Mouse (Mus musculus) brain, embryonic 14.5 days (tissue): Measurements from ENCODE around the gene Ercc6.

ENCODE experiments used
- CTCF ChIP-seq: fragments of 200-500 bp; IDR thresholded peaks from 2 replicates; pipeline ENCODE4 v1.5.1; 2012; ENCODE audit warnings: inconsistent platforms, mild to moderate bottlenecking, moderate library complexity, borderline replicate concordance; ENCODE audit not compliant: insufficient read depth, insufficient read length; ENCODE audit errors: extremely low read depth
- POLR2A ChIP-seq: fragments of 200-500 bp; IDR thresholded peaks from 2 replicates; pipeline ENCODE4 v1.6.1; 2012; ENCODE audit warnings: mild to moderate bottlenecking, inconsistent platforms, borderline replicate concordance; ENCODE audit not compliant: poor library complexity, insufficient read depth, insufficient read length, severe bottlenecking; ENCODE audit errors: extremely low read depth

DNA sequence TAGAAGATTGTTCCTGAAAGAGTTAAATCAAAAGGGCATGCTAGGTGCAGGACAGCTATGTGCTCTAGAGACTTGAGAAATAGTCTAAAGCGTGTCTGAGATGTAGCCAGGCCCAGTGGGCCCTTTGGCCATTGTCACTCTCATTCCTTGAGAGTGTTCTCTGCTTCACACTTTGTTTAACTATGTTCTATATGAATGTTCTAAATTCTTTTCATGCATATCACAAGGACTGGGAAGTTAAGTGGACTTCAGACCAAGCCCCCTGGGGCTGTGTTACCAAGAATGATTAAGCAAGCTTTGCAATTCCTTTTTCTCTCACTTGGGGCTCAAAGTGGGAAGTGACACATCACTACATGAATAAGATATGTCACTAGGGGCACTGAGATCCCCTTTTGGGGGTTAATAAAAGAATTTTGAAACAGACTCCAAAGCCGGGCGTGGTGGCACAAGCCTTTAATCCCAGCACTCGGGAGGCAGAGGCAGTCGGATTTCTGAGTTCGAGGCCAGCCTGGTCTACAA is 3.8 kb upstream of the Ercc6 start:
- TF ChIP-seq CTCF (no peak), POLR2A (no peak)
